Mouse (Mus musculus) thymus, postnatal 14 days (tissue): ENCODE measurements at regions not wholly inside any gene's neighbourhood (a gene's known extent, or its start where the extent isn't known, plus 50 kb on each side); places are given as distances from the start of the nearest gene placed in this dataset.

Source experiments
- DNase-seq: peaks from one replicate; pipeline ENCODE4 v3.0.0; 2021

DNA sequence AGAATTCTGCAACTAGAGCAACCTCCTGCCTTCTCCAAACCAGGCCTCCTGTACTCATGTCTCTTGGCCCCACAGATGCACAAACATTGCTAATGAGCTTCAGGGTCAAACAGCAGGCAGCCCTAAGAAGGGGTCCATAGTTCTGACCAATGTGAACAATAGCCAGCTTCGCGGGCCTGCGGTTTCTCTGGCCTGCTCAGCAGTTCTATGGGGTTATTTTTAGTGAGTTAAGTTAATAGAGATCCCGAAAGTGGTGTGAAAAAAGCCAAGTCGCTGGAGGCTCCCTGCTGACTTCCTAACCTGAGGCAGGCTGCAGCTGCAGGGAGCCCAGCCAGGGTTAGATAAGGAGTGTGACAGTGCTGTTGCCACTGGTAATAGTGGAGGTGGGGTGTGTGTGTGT is 106.6 kb downstream of the Pdcd6ip start:
- no peak for DNase-seq

DNA sequence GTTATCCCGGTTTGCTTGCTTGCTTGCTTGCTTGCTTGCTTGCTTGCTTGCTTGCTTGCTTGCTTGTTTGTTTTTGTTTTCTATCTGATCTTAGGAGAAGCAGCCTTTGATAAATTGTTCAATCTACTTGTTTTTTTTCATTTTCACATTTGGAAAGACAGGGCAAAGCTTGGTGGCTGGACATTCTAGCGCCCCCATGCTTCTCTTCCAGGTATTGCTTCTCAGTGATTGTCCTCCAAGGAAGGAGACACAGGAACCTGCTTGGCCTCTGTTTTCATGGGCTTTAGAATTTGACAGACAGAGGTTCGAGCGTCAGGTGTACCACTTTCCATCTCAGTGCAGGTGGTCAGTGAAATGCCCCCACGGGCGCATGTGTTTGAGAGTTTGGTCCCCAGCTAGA is 120.8 kb downstream of the Pdcd6ip start:
- DNase-seq, result no peak

DNA sequence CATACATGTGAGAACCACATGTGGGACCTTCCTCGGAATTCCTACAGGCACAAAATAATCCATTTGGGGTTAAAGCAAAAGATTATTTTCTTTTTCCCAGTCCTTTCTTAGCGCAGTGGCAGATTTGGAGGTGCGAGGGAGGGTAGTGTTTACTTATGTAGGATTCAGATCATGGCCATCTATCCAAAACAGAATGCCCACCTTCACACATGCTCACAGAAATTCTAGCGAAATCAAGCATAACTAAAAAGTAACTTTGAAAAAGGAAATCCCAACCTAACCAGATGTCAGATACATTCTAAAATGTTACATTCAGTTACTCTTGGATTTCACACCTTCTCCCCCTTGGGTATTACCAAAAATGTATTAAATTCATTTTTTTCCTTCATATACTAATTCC is 121.6 kb downstream of the Pdcd6ip start:
- no peak for DNase-seq

DNA sequence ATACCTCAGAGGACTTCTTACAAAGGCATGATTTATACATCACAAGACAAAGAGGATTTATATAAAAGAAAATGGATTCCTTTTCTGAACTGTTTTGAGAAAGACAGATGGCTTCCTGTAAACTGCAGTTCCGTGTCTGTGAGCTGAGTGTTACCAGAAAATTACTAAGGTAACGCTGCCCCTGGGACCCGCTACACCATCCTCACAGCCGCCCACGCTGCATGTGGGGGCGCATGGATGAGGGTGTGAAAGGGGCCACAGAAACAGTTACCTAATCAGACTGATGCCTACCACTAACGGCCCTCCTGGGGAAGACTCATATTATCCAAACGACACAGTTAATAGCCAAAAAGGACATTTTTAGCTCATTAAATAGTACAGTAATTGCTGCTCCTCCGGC is 129.8 kb downstream of the Pdcd6ip start:
- DNase-seq, result no peak

DNA sequence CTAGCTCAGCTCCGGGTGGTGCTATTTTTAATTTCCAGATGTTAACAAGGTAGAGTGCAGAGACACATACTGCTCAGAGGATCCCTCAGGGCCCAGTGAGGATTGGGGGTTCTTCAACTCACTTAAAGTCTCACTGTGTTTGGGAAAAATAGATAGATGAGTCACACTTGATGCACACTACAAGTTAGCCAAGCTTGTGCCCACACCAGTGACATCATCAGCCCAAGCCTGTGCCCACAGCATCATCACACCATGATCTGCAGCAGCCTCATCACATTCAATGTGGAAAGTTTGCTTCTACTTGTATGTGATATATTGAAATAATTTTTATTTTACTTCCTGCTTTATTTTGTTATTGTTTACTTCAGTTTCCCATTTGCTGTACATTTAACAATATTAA is 139.2 kb downstream of the Pdcd6ip start:
- DNase-seq, result no peak

DNA sequence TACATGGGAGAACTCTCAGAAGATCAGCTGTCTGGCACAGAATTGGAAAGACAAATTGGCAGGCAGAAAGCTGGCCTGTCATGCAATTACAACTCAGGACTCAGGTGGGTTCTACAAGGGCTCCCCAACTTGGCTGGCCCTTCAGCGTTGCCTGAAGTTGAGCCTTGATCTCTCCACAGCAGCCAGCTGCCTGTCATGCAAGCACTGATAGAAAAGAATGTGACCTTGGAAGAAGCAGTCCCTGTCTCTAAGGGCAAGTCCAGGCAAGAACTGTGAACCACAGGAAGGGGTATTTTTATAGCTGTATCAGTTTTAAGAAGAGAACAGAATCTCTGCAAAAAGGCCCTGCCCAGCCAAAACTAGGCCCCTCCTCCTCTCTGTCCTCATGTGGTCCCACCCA is 140.4 kb downstream of the Pdcd6ip start:
- DNase-seq, result no peak

DNA sequence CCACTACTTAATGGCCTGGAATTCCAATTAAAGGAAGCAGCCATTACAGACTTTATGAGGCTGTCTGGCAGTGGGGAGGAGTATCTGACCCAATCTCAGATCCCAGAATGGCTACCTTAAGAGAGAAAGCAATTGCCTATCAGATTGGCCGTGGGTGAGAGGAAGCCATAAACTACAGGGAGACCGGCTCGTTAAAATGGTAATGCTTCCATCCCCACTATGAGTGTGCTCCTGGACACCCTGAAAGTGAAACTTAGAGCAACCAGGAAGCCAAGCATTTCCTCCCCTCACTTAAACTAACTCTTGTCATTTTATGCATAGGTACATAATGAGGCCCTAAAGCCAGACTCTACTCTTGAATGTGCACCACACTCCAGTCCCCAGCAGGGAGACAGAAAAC is 141.4 kb downstream of the Pdcd6ip start:
- DNase-seq, result no peak

DNA sequence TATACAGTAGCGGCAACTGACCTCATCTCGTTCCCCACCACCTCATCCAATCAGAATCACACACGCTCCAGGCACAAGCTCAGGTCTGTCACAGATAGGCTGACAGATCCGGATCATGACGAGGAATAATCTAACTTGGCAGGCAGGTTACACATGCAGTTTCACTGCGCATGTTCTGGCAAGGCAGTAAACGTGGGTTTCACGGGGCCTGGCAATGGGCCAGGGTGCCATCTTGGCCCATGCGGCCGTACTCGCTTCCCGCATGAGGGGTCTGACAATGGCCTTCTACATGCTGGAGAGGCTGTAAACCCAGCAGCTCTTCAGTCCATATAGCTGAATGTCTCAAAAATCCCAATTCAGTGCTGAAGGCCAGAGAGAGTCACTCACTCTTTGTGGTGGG is 154.1 kb downstream of the Pdcd6ip start:
- DNase-seq, result no peak

DNA sequence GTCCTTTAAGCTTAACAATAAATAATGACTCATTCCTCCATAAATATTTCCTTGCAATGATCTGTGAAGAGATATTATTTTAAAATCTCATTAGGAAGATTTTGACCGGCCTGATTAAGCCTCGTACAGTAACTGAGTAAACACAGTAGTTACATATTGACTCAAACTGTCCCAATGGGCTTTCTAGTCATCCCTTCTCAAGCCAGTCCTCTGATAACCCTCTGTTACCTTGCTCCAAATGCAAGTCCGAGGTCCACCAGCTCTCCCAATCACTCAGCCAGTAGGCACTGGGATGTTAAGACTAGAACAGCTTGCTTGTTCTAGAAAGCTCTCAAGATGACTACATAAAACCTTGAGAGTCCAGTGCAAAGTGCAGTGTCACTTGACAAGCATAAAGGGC is 160.6 kb downstream of the Pdcd6ip start:
- no peak for DNase-seq

DNA sequence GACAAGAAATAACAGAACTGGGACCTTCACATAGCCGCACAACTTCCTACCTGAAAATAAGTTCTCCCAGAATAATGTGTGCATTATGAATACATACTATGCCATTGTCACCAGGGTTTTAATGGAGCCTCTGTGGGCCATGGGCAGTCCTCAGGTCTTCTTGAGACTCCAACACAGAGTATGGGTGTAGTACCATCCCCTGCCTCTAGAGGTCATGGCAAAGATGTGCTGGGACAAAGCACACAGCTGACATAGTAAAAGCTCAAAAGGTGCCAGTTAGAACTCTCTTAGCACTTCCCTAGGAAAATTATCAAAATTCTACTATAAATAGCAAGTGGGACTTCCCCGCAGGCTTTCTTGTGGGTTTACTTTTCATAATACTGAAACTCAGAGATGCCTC is 179.5 kb downstream of the Pdcd6ip start:
- DNase-seq, result peak; percentile 23

DNA sequence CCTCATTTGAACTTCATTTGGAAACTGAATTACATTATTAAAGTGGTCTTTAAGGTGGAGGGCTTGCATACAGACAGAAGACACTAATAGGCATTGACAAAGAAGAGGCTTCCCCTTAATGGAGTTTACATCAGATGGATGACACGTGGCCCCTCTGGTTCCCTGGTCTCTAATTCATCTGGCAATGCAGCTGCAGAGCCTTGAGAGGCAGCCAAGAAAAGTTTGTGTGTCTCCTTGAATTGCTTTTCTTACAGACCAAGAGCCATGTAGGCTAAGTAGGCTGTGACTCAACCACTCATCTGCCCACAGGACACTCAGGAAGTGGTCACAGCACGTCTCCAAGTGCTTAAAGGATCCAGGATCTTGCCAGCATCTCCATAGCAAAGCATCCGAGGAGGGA is 183.8 kb downstream of the Pdcd6ip start:
- DNase-seq, result no peak

DNA sequence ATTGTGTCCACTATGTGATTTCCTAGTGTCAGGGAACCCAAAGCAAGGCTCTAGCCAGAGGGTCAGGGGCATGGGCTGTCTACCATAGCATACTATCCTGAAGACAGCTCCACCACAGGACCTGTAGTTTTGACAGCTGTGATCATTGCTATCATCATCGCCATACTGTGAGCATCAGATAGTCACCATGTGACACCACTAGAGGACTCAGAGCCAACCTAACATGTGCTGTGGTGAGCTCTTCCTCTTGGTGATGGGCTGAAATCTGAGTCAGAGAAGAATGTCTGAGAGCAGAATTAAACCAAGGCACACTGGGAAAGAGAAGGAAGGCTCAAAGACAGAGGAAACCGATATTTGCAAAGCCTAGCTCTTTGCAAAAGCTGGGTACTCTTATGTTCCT is 184.9 kb downstream of the Pdcd6ip start:
- DNase-seq, result no peak

DNA sequence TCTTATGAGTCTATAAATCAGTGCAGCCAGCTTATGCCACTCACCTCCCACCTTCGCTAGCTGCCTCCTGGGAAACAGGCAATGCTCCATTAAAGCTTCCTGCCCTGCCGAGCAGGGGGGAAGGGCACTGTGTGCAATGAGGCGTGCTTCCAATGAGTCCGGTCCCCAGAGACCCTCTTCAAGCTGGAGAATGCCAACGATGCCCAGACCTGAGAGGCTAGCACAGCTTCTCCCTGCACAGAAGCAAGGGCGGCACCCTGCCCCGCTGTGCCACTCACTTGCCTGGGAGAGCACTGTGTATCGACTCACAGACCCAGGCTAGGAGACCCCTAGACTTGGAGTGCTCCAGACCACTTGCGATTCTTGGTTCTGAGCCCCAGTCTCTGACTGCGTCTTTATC is 188.3 kb downstream of the Pdcd6ip start:
- no peak for DNase-seq

DNA sequence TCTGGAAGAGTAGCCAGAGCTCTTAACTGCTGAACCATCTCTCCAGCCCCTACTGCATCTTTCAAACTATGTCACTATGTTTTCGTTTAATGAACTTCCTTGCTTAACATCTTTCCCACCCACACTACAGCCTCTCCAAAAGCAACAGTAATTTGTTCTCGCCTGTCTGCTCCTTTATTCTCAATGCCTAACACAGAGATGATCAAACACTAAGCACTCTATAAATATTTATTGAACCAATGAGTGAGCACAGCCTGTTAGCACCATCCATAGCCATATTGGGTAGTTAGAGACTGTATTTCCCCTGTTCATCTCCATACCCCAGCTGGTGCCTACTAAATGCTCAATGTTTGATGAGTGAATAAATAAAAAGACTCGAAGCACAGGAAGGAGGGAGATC is 189.6 kb downstream of the Pdcd6ip start:
- DNase-seq, result no peak

DNA sequence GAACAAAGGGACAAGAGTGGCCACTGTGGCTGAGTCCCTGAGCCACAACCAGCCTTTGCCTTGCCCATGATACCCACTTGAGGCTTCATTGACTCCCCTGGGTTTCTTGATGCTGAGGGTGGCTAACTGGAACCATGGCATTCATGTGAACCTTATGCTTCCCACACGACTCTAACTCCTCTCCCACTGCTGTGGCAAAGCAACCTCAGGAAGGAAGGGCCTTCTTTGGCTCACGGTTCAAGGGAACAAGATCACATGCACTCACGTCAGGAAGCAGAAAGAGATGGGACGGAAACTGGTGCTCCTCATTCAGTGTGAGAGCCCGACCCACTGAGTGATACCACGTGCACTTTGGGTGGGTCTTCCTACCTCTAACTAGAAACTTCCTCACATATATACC is 190.3 kb downstream of the Pdcd6ip start:
- DNase-seq, result no peak

DNA sequence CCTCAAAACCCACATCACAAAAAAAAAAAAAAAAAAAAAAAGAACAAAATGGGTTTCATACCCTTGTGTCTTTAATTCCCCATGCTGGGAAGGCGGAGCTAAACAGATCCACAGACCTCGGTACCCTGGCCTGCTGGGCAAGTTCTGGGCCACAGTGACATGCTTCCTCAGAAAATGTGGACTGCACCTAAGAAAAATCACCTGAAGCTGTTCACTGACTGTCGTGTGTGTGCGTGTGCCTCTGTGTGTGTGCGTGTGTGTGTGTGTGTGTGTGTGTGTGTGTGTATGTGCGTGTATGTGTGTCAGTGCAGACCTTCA is 192.4 kb downstream of the Pdcd6ip start:
- no peak for DNase-seq

DNA sequence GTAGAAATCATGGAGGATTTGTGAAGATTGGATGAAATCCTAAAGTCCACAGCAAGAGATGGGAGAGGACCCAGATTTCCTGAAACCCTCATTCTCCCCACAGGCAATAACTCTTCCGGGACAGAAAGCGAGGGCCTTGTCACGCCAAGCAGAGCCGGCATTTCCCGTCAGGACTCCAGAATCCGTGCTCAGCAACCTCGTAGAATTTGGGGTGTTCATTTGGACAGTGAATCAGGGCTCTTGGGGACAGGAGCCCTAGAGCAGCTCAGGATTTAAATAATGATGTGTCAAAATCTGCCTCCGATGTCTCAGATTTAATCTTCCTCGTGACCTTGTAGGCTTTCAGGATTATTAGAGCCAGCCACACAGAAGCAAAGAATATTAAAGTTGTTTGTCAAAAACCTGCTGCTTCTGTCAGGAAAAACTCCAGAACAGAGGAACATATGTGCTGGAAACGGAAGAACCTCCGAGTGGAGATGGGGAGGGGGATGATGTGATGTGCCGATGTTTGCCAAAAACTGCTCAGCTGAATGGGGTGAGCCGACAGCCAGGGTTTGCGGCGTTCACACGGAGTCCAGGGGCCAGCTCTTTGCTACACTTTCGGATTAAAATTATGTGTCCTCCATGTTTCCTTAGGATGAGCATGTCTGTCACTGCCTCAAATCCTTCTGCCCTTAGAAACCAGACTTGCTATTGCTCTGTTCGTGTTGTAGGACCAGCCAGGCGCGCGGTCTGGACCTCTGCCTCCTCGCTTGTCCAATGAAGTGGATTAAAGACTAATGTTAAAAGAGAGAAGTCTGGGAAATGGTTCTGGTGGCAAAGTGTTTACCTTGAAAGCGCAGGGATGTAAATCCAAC is 193.0 kb downstream of the Pdcd6ip start:
- DNase-seq, result no peak

DNA sequence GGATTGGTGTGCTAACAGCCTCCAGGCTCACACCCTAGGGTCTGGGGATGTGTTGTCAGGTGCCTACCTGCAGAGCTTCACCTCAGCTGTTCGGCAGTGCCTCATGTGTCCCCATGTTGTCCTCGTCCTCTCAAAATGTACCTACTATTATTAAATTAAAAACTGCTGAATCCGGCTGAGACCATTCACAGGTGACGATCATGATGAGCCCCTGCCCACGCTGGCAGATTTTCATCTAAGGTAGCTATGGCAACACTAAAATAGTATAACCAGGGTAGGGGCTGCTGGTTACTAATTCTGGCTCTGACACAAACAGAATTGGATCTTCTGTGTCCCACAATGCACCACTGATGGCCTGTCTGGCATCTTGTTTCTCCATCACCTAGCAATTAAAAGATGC is 196.8 kb downstream of the Pdcd6ip start:
- DNase-seq, result no peak

DNA sequence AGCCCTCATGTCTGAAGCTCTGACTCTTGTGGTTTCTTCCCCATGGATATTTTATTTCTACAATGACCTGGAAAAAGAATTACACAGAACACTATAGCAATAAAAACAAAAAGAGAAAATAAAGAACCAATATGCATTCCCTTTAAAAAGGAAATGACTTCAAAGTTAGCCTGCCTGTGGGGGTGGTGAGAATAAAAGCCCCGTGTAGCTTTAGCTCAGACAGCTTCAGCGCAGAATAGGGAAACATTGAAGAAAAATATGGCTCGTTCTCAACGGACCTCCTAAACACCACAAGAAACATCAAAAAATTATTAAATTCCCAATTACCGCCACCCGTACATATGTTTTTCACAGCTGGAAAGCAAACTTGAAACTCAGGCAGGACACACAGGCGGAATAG is 198.7 kb downstream of the Pdcd6ip start:
- DNase-seq, result no peak

DNA sequence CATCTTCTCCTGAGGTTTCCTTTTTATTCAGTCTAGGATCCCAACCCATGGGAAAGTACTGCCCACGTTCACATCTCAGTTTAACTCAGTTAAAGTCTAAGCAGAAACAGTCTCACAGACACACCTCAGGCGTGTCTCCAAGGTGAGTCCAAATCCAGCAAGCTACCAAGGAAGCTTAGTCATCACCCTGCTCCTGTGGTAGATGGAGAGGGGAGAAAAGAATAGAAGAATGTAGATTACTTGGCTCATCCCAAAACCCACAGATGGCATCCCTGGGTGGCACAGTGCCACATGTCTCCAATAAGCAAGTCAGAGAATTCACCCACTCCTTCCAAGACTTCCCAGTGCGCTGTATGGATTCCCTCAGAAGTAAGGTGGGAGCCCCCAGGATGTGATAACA is 199.2 kb downstream of the Pdcd6ip start:
- no peak for DNase-seq

DNA sequence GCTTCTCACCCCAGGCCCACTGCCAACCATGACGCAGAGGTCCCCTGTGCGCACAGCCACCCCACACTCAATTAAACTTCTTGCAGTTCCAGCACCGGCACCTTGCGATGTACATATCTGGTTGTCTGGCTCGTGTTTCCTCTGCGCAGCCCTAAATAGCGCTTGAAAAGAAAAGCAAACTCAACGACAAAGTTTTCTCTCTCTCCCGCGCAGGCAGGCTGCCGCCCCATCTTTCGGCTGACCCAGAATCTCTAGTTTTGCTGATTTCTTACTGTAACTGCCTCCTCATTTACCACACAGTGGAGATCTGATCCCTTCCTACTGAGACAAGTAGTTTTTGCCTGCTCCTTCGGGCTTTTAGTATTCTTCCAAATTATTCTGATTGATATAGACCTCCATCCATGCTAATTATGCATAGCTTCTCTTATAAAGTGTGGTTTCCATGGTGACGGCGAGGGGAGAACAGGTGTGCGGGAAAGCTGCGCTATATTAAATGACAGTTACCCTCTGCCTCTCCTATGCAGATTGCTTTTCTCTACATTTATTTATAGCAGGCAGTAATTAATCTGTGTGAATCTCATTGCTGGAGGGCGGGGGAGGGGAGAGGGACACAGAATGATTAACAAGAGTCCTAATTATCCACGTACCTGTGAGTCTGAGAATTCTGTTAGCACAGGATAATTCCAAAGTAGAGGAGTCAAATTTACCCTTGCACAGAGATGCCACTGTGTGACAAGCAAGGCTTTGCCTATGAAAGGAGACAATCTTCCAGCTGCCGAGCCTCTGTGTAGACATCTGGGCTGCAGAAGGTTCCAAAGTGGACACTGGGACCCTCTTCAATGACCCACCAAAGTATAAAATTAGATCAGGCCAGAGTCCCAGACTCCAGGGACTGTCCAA is 200.2 kb downstream of the Pdcd6ip start:
- no peak for DNase-seq

DNA sequence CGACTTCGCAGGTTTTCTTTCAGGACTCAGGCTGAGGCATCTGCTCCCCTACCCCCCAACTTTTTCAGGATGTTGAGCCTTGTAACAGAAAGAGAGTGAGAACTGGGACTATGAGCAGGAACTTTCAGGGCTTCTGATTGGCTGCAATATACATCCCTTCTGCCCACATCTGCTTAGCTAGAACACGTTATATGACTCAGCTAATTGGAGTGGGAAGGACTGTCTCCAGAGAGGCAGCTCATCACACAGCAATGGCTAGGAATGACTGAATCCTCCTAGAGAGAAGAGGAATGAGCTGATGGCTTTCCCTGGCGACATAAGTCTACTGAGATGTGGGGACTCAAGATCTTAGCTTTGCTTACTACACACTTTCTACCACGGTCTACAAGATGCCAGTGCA is 208.8 kb downstream of the Pdcd6ip start:
- DNase-seq, result no peak

DNA sequence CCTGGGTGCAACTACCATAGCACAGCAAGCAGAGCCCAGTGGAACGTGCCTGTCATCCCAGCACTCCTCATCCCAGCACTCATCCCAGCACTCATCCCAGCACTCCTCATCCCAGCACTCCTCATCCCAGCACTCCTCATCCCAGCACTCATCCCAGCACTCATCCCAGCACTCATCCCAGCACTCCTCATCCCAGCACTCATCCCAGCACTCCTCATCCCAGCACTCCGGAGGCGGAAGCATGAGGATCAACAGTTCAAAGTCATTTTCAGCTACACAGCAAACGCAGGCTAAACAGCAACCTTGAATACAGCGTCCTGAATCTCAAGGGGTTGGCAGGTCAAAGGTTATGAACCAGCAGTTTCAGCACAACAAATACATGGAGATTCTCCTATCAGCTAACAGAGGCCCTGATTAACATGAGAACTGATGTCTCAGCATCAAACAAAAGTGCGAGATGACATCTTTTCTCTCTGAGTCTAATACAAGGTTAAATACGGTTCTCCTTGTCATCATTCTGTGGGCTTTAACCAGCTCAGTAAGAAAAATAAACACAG is 211.8 kb downstream of the Pdcd6ip start:
- no peak for DNase-seq

DNA sequence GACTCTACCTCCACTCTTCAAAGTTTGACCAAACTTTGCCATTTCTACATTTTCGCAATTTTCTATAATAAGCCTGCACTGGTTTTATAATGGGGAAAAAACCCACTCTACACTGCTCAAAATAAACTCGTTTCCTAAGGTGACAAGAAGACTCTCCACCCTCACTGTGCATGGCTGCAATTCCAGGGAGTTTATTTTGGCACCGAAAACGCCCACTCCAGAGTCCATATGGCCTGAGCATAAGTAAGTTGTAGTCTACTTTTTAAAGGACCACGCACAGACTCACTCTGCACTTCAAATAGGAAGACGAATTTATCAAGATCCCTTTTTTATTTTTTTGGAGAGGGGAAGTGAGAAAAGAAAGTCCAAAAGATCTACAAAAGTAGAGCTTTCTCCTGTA is 219.4 kb downstream of the Pdcd6ip start:
- no peak for DNase-seq
